Mouse (Mus musculus): Measurements from ENCODE around the gene Ddx19a.
A peak's percentile ranks its signal among the peaks of the same experiment; 100 is the strongest.
"Not testable (repeated sequence)": the region's sequence is repeated elsewhere in the genome, so short reads cannot be mapped to it uniquely, and the experiment has no call there.

The Ddx19a gene

GRCm38 (mm10) chr8:110933272-110933671 is 64.3 kb downstream of the Ddx19a start:
- DNase-seq (ENCODE audit: low spot score in 2 of 2) = no peak

- DNase-seq (ENCODE audit: low spot score in 2 of 2) = no peak
Measured at GRCm38 (mm10) chr8:110932444-110932843, 65.2 kb downstream of the Ddx19a start.

- DNase-seq (ENCODE audit: low spot score in 2 of 2) = peak; percentile 91
Measured at GRCm38 (mm10) chr8:110931176-110931939, 66.2 kb downstream of the Ddx19a start.

- not testable (repeated sequence) for DNase-seq (ENCODE audit: low spot score in 2 of 2)
Measured at GRCm38 (mm10) chr8:110929672-110930071, 67.9 kb downstream of the Ddx19a start.

- no peak for DNase-seq (ENCODE audit: low spot score in 2 of 2)
Measured at GRCm38 (mm10) chr8:110929066-110929465, 68.5 kb downstream of the Ddx19a start.

GRCm38 (mm10) chr8:110928435-110928834 is 69.2 kb downstream of the Ddx19a start:
- no peak for DNase-seq (ENCODE audit: low spot score in 2 of 2)

DNA sequence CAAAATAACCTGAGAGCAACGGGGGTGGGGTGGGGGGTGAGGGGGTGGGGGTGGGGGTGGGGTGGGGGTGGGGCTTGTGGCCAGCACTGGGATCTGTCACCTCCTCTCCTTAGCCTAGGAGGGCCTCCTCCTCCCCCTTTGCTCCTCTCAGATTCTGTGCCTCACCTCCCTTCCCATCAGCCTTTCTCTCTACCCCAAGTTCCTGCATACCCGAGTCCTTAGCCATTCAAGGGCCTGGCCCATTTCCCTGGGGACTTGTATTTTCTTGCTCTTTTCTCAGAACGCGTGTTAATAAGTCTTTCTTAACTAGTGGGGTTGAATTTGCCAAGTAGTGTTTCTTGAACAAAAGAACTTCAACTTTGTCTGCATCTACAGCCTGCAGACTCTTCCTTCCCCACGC is 70.9 kb downstream of the Ddx19a start:
- no peak for DNase-seq (ENCODE audit: low spot score in 2 of 2)

DNA sequence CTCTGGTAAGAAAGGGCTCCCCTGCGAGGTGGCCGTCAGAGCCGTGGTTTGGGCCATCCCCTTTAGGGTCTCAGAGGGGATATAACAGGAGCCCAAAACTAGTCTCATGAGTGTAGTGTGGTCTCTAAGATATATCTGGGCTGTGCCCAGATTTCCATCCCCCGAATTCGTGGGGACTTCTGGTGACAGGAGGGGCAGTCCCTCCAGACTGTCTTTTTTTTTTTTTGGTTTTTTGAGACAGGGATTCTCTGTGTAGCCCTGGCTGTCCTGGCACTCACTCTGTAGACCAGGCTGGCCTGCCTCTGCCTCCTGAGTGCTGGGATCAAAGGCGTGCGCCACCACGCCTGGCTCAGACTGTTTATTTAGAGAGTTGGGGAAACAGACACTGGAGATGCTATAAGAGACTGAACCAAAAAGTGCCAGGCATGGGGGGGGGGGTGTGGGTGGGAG is 71.9 kb downstream of the Ddx19a start:
- no peak for DNase-seq (ENCODE audit: low spot score in 2 of 2)

All from heart, adult 9 months (tissue).